Mouse (Mus musculus) brain, adult 2 months (tissue): ENCODE measurements around the gene Ddah2.

ENCODE experiments used
- DNase-seq: peaks from one replicate; pipeline ENCODE4 v3.0.0; 2011; ENCODE audit warnings: low read depth, low spot score

Ddah2 gene

GRCm38 (mm10) chr17:35050126-35050750 is 8.6 kb upstream of the Ddah2 start:
- DNase-seq = peak; percentile 29

DNA sequence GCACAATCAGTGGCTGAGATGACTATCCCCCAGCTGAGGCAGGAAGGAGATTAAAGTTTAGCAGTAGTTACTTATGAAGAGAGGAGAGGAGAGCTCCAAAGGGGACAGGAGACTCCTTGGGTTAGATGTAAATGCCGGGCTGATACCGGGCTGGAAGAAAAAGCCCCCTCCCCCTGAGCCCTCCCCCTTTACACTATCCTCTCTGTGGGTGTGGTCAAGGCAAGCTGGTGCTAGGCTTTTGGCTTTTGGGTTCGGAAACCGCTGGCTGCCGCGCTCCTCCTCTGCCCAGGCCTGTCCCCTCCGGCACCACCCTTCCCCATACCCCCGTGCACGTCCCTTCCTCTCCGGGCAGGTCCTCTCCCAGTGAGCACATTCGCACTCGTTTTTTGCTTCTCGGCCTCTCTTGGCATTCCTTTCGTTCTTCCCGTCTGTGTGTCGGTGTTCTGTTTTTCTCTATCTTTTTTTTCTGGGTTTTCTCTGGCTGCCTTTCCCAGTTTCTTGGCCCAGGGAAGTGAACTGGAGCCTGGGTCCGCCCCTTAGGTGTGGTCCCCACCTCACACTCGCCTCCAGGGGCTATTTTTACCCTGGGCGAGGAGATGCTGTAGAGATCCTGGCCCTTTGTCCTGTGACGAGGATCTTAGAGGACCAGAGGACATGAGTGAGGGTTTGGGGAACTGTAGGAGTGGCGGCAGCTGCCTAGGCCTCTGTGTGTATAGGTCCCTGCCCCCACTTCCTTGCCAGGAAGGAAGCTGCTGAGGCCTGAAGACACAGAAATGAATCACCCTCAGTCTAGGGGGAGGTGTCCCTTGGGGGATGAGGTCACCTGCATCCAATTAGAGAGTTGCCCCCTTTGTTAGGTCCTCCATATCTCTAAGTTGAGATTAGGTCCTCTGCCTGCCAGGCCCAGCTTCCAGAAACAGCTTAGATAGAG is 7.4 kb upstream of the Ddah2 start:
- peak; percentile 77 for DNase-seq

DNA sequence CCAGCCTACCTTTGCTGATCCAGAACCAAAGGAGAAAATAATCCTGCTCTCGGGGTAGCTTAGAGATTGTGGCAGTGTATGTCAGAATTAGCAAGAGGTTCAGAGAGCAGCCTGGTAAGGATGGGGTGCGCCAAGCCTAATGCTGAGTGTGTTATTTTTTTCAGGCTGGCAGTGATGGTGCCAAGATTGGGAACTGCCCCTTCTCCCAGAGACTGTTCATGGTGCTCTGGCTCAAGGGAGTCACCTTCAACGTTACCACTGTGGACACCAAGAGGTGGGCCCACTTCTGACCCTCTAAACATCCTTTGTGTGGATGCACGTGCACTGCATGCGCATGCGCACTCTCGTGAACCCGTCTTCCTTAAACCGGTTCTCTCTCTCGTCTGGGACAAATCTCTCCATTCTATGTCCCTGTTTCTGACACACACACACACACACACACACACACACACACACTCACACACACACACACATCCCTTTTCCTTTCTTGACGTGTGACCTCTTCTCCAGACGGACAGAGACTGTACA is 6.5 kb upstream of the Ddah2 start:
- no peak for DNase-seq

DNA sequence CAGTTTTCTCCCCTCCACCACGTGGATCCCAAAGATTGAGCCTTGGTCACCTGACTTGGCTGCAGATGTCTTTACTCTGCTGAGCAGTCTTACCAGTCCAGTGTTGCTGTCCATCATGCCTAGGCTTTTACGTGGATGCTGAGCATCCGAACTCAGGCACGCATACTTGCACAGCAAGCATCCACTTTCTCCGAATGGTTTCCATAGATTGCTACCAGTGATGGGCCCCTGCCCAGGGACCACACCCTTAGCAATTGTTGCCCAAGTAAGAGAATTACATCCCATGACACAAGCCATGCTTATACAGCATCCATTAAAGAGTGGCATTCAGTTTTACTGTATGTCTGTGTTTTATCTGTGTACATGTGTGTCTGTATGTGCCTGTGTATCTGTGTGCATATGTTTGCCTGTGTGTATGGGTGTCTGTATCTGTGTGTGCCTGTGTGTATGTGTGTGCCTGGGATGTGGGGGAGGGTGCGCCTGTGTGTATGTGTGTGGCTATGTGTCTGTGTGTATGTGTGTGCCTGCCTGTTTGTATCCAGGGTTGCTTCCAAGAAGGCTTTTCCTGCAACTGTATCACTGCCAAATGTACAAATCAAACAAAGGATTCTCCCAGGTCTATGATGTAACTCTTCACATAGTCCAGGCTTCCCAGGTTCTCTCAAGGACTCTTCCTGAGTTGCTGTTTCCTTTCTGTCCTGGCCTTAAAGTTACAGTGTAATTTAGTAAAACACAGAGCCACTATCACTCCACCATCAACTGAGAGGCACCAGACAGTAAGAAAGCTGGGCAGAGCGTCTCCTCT is 2.9 kb upstream of the Ddah2 start:
- no peak for DNase-seq

DNA sequence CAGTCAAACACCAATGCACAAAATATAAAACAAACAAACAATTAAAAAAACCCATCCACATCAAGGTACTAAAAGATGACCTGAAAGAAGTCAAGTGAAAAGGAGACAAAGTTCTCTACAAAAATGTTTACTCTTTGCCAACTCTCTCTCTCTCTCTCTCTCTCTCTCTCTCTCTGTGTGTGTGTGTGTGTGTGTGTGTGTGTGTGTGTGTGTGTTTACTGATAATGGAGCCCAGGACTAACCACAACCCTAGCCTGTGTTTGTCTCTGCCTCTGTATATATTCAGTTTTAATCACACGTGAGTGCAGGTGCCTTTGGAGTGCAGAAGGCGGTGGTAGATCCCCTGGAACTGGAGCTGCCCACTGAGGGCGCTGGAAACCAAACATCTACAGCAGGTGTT is 1.7 kb upstream of the Ddah2 start:
- DNase-seq = no peak

- DNase-seq = no peak
Observed at GRCm38 (mm10) chr17:35058316-35058715, 519 bp upstream of the Ddah2 start.

DNA sequence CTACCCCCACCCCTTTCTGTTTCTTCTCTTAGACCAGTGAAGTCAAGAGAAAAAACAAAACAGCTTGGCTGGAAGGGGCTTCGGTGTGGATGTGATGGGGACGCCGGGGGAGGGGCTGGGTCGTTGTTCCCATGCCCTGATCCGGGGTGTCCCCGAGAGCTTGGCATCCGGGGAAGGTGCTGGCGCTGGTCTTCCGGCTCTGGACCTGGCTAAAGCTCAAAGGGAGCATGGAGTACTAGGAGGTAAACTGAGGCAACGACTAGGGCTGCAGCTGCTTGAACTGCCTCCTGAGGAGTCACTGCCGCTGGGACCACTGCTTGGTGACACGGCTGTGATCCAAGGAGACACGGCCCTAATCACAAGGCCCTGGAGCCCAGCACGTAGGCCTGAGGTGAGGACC is 1.2 kb downstream of the Ddah2 start:
- no peak for DNase-seq

GRCm38 (mm10) chr17:35060737-35061297 is 2.0 kb downstream of the Ddah2 start:
- no peak for DNase-seq

DNA sequence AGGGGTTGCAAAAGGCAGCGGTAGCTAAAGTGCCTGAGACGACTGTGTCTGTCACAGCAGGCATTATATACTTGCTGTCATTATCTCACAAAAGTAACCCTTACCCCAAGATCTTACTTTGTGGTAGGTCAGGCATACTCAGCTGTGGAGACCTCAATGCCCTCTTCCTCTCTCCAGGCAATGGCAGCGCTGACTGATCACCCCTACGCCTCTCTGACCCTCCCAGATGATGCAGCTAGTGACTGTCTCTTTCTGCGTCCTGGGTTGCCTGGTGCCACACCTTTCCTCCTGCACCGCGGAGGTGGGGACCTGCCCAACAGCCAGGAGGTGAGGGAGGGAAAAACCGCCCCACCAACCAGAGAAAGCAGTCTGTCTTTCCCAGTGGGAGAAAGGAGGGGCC is 2.5 kb downstream of the Ddah2 start:
- no peak for DNase-seq

DNA sequence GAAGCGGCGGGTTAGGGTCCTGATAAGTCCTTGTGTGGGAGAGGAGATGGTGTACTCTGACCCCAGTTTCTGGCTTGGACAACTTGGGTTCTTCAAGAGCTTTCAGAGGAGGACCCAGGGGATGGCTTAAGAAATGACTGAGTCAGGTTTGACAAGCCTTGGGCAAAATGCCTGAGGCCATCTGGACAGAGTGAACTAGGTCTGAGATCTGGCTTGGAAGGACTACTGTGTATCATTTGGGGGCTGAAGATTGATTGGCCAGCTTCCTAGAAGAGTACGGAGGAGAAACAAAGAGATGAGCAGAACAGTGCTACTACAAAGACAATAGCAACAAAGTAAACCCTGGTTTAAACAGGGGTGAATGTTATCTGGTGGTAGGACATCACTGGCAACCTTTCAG is 4.6 kb downstream of the Ddah2 start:
- peak; percentile 51 for DNase-seq

DNA sequence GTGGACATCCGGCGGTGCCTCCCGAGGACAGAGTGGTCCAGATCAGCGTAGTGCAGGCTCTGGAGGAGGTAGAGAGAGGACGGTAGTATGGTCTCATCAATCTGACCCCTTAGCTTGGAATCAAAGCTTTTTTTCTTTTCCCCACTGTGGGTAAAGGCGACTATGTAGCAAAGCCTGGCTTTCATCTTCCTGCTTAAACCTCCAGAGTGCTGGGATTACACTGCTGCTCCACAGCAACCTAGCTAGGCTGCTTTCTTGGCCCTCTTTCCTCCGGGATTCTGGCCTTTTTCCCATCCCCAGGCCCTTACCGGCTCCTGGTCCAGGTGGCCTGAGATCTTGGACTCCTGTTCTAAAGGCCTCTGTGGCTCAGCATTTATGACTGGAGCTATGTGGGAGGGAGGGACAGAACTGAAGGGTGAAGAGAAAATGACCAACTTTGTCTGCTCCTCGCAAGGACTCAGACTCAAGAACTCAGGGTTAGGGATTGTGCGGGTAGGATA is 5.6 kb downstream of the Ddah2 start:
- peak; percentile 72 for DNase-seq

DNA sequence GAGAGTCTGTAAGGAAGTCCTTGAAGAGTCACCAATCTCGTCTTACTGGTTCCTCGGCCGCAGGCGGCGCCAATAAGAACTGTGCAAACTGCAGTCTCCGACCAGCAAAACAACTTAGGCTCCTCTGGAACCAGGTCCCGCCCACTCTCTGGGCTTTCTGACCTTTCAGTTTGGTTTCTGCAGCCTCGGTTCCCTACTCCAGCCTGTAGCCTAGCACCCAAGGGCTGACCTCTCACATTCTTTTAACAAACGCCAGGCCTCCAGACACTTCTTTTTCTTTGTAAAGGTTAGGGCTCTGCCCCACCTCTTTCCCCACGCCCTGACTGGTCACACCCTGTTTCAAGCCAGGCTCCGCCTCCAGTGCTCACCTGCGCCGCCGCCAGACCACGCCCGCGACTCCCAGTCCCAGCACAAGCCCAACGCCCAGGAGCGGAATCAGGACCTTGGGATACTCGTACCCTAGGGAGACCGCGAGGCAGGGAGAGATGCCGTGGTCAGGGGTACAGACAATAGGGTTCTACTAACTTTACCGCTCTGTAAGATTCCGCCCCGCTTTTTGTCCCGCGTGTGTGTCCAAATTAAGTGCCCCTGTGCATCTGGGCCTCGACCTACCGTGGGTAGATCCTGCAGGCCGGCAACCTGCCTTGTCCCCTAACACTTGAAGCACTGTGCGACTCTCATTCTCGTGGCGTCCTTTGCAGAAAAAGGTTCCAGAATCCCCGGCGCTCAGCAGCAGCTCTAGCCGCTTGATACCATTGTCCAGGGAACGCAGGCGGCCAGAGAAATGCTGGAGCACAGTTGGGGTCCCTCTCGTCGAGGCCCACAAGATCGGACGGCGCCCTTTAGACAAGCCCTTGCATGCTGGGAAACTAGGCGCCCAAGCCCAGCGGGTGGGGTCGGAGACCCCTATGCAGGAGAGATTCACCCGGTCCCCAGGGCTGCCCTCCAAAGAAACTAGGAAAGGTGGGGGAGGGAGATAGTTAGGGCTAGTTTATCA is 6.4 kb downstream of the Ddah2 start, which contains the start of gene Ly6g6c:
Gene Ly6g6c (plus strand): TSS at position 438 of the 997 bp plus-strand sequence.
- peak; percentile 52 for DNase-seq

DNA sequence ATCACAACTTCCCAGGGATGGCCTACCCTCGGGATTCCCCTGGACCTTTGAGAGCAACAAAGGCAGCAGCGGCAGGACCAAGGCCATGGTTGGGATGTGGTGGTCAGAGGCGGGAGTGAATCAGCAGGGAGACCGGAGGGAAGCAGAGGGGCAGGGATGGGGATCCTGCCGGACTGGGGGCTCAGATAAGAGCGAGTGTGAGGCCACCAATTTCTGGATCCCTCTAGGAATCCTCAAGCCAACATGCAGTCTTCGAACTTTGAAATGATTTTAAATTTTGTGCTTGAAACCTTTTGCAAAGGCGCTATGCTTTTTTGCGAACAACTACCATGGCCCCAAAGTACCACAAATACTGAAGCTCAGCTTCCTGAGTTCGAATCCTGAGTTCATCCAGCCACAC is 7.2 kb downstream of the Ddah2 start, which contains the start of gene Mpig6b:
Gene Mpig6b (minus strand): TSS at position 101 of the 400 bp plus-strand sequence.
- no peak for DNase-seq

GRCm38 (mm10) chr17:35068213-35068914 is 9.5 kb downstream of the Ddah2 start:
- peak; percentile 65 for DNase-seq

DNA sequence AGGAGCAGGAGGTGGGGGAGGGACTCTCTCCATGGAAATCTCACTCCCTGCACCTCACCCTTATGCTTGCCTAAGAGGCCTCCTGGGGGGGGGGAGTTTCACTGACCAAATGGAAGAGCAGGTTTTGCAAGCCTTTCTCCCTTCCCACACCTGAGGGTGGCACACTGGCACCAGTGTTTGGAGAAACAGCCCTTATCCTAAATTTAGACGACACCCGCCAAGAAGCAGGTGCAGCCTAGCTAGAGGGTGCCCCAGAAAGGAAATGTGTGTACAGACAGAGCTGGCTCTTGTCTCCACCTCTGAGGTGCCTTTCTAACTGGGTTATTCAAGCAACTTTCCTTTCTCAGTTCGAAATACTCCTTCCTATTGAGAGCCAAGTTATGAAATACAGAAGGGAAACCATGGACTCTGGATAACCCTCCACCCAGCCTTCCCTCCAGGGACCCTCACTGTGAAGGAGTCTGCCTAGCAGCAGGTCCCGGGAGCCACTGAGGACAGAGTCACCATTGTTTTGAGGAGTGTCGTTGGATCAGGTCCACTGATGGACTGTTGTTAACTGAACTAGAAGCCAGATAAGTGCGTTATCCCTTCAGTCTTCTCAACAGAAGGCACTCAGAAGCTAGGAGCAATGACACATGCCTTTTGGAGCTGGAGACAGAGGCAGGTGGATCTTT is 11.9 kb downstream of the Ddah2 start:
- peak; percentile 98 for DNase-seq

DNA sequence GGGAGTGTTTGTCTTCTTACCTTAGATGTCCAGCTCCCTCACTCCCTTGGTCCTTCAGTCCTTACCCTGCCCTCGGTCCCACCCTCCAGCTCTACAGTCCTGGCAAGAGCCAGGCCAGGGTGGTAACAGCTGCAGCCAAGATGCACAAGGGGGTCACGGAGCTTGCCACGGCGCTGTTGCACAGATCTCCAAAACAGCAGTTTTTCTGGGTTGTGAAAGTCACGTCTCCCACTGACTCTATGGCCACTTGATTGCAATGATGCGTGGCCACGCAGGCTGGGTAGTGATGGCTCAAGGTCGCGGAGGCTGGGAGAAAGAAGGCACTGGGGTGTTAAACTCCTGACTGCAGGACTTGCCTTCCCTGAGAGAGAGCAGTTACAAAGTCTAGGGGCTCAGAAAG is 12.6 kb downstream of the Ddah2 start:
- DNase-seq = no peak

DNA sequence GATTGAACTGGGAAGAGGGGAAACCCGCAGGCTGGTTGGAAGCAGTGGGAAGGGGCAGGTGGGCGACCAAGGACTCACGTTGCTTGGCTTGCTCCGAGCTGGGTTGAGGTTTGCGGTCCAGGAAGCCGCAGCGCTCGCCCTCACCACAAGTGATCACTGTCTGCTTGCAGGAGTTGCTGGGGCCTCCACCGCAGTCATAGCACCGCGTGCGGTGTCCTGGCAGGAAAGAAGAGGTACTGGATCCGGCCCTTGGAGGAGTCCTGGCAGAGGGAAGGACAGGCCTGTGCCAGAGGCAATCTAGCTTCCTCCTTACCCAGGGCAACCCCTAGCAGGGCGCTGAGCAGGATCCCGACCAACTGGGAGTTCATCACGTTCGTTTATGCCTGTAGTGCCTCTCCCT is 15.3 kb downstream of the Ddah2 start:
- DNase-seq = peak; percentile 89

DNA sequence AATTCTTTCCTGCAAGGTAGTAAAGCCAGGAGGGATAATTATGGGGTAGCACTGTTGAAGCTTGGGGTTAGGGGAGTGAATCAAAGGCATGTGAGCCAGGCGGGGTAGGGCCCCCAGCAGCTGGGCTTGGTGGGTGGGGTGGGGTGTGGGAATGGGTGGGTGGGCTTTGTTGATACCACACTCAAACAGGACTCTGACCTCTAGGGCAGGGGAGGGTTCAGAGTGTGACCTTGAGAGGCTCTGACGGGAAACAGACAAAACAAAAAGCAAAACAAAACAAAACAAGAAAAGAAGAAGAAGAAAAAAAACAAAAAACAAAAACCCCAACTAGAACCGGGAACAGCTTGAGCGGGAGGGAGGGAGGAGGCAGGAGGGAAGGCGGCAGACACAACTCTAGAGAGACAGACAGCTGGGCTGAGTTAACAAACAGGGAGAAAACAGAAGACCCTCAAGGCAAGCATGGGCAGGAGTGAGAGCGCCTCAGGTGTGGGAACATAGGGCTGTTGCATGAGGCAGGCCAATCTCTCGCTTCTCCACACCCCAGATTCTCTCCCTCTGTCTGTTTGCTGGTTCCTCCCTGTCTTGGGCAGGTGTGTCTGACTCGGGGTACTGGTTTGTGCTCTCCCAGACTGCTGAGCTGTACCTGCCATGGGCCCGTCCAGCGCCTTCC is 17.8 kb downstream of the Ddah2 start, which contains the start of gene Ly6g6e:
Gene Ly6g6e (plus strand): TSS at position 396 of the 670 bp plus-strand sequence.
- no peak for DNase-seq
